Mouse (Mus musculus): ENCODE measurements around the gene Gm266.

- TF ChIP-seq CTCF (IDR thresholded peaks at IDR 0.05; ENCODE audit: low read depth) (no peak), EP300 (IDR thresholded peaks at IDR 0.05; ENCODE audit: low read depth) (no peak)
These were observed 29.8 kb downstream of the Gm266 start for GRCm38 (mm10) chr12:111455860-111456259.

All from liver, postnatal 0 days (tissue).